Mouse (Mus musculus) neural tube, embryonic 14.5 days (tissue): ENCODE measurements around the gene Il2rb. TPM values are rescaled to one million over a fixed set of nuclear protein-coding genes. Genes with fewer than 3 reads are reported as not detected.

Experiments used
- ATAC-seq: fragments of 200-750 bp; cut with Nextera tagmentation; 2 replicates; pipeline ENCODE4 v1.8.0; 2017; ENCODE audit warnings: low read depth, mild to moderate bottlenecking, moderate TSS enrichment, moderate library complexity
- H3K27ac ChIP-seq: fragments of 300-500 bp; sonication (generic); 2 replicates; pipeline ENCODE4 v1.5.1; 2014; ENCODE audit warnings: low read depth, mild to moderate bottlenecking, control low read depth, low read length, moderate library complexity, mixed read lengths
- H3K27me3 ChIP-seq: fragments of 300-500 bp; sonication (generic); 2 replicates; pipeline ENCODE4 v1.6.1; 2014; ENCODE audit warnings: low read length; ENCODE audit not compliant: control insufficient read depth, insufficient read depth
- H3K36me3 ChIP-seq: fragments of 300-500 bp; sonication (generic); 2 replicates; pipeline ENCODE4 v1.6.1; 2014; ENCODE audit warnings: low read length, mixed read lengths; ENCODE audit not compliant: control insufficient read depth, insufficient read depth
- H3K4me1 ChIP-seq: fragments of 300-500 bp; sonication (generic); 2 replicates; pipeline ENCODE4 v1.6.1; 2014; ENCODE audit warnings: low read length; ENCODE audit not compliant: control insufficient read depth, insufficient read depth
- H3K4me2 ChIP-seq: fragments of 300-500 bp; sonication (generic); 2 replicates; pipeline ENCODE4 v1.6.1; 2014; ENCODE audit warnings: mild to moderate bottlenecking, low read depth, low read length, control low read depth
- H3K4me3 ChIP-seq: fragments of 300-500 bp; sonication (generic); 2 replicates; pipeline ENCODE4 v1.5.1; 2014; ENCODE audit warnings: low read depth, low read length, control low read depth, mixed read lengths
- H3K9ac ChIP-seq: fragments of 300-500 bp; sonication (generic); replicated peaks from 2 replicates; pipeline ENCODE4 v1.6.1; 2014; ENCODE audit warnings: low read depth, mild to moderate bottlenecking, control low read depth, low read length, mixed read lengths
- H3K9me3 ChIP-seq: fragments of 300-500 bp; sonication (generic); 2 replicates; pipeline ENCODE4 v1.6.1; 2016; ENCODE audit warnings: low read length; ENCODE audit not compliant: control insufficient read depth
- WGBS: fragments of 180-500 bp; shearing (Covaris S2); extraction: QIAGEN DNeasy Blood & Tissue Kit; methylation state at CpG from one replicate; pipeline ENCODE4 v1.1.7; 2014; 5-methylcytosine and 5-hydroxymethylcytosine counted together
- polyA plus RNA-seq: library from polyadenylated mRNA; unstranded; fragments of >200 nt; fragmentation: Nextera tagmentation; extraction: Ambion mirVana; gene quantifications from 2 replicates; pipeline ENCODE4 v1.2.1, GENCODE M21; 2014

The Il2rb gene
- 0.11 and 0.24 TPM in 2 replicates for polyA plus RNA-seq

- Histone ChIP-seq H3K4me1 (no peaks in the 10 kb centered on the region), H3K4me2 (no peak within 1 kb of the TSS), H3K27me3 (no peaks in the 10 kb centered on the region), H3K4me3 (no peak within 1 kb of the TSS), H3K9me3 (no peaks in the 10 kb centered on the region), H3K9ac (no peak within 1 kb of the TSS), H3K27ac (no peak within 1 kb of the TSS), H3K36me3 (no peaks in the 10 kb centered on the region)
- no peak for ATAC-seq
- 85% methylated on average over 11 of the region's 11 CpGs for WGBS
These were observed at the start of gene Il2rb for GRCm38 (mm10) chr15:78494968-78495406. Gene Il2rb (minus strand): TSS chr15:78495271.

- Histone ChIP-seq H3K4me1 (peaks cover 10% of the 10 kb centered on the region; the same call in 1 of the 2 replicates), H3K9ac (0 out of 2 replicates have a peak within 1 kb of the TSS, but pooled peaks have one; percentile 26), H3K4me3 (no peak within 1 kb of the TSS), H3K4me2 (peak within 1 kb of the TSS; percentile 18; the same call in 1 of the 2 replicates), H3K27me3 (no peaks in the 10 kb centered on the region; the same call in 1 of the 2 replicates), H3K9me3 (no peaks in the 10 kb centered on the region), H3K36me3 (no peaks in the 10 kb centered on the region), H3K27ac (no peak within 1 kb of the TSS)
- no peak for ATAC-seq
- 8% methylated on average over 14 of the region's 14 CpGs for WGBS
These were observed 49.5 kb upstream of the Il2rb start, which contains the start of gene Sstr3 for GRCm38 (mm10) chr15:78544561-78545001. Gene Sstr3 (minus strand): TSS chr15:78544685.

- ATAC-seq, result no peak
- WGBS, result 71% methylated on average over 15 of the region's 15 CpGs
- Histone ChIP-seq H3K9me3 (no peaks in the 10 kb centered on the region), H3K9ac (no peak overlapping the region), H3K27ac (no peak overlapping the region), H3K4me2 (no peak overlapping the region), H3K27me3 (no peaks in the 10 kb centered on the region; the same call in 1 of the 2 replicates), H3K36me3 (no peaks in the 10 kb centered on the region), H3K4me3 (no peak overlapping the region), H3K4me1 (peaks cover 10% of the 10 kb centered on the region; the same call in 1 of the 2 replicates)
These were observed 49.0 kb upstream of the Il2rb start for GRCm38 (mm10) chr15:78544041-78544440.

- no peak overlapping the region for H3K27ac ChIP-seq
- no peak for ATAC-seq
- H3K27me3 ChIP-seq, result no peaks in the 10 kb centered on the region; the same call in 1 of the 2 replicates
- WGBS, result 59% methylated on average over 7 of the region's 7 CpGs
- peaks cover 10% of the 10 kb centered on the region; the same call in 1 of the 2 replicates for H3K4me1 ChIP-seq
- H3K36me3 ChIP-seq, result no peaks in the 10 kb centered on the region
- no peak overlapping the region for H3K4me3 ChIP-seq
- H3K4me2 ChIP-seq, result no peak overlapping the region
- no peaks in the 10 kb centered on the region for H3K9me3 ChIP-seq
- no peak overlapping the region for H3K9ac ChIP-seq
These were observed 47.8 kb upstream of the Il2rb start for GRCm38 (mm10) chr15:78542767-78543303.

- no peak for ATAC-seq
- no peak overlapping the region for H3K9ac ChIP-seq
- 80% methylated on average over 3 of the region's 3 CpGs for WGBS
- H3K27ac ChIP-seq, result no peak overlapping the region
- H3K27me3 ChIP-seq, result no peaks in the 10 kb centered on the region; the same call in 1 of the 2 replicates
- no peak overlapping the region for H3K4me3 ChIP-seq
- no peaks in the 10 kb centered on the region for H3K36me3 ChIP-seq
- peaks cover 10% of the 10 kb centered on the region; the same call in 1 of the 2 replicates for H3K4me1 ChIP-seq
- no peaks in the 10 kb centered on the region for H3K9me3 ChIP-seq
- H3K4me2 ChIP-seq, result no peak overlapping the region
These were observed 47.2 kb upstream of the Il2rb start for GRCm38 (mm10) chr15:78542098-78542766.

- Histone ChIP-seq H3K36me3 (no peaks in the 10 kb centered on the region), H3K9me3 (no peaks in the 10 kb centered on the region), H3K27ac (no peak overlapping the region), H3K4me2 (no peak overlapping the region), H3K9ac (no peak overlapping the region), H3K4me3 (no peak overlapping the region), H3K27me3 (no peaks in the 10 kb centered on the region; the same call in 1 of the 2 replicates), H3K4me1 (peaks cover 10% of the 10 kb centered on the region; the same call in 1 of the 2 replicates)
- ATAC-seq, result no peak
- 50% methylated on average over 3 of the region's 3 CpGs for WGBS
These were observed 46.5 kb upstream of the Il2rb start for GRCm38 (mm10) chr15:78541606-78542005.

GRCm38 (mm10) chr15:78541036-78541435, 46.0 kb upstream of the Il2rb start:
- H3K27ac ChIP-seq, result no peak overlapping the region
- WGBS, result 70% methylated on average over 3 of the region's 3 CpGs
- no peaks in the 10 kb centered on the region for H3K36me3 ChIP-seq

GRCm38 (mm10) chr15:78535723-78536421, 40.8 kb upstream of the Il2rb start:
- Histone ChIP-seq H3K9ac (no peak overlapping the region), H3K4me2 (no peak overlapping the region), H3K9me3 (no peaks in the 10 kb centered on the region), H3K27me3 (no peaks in the 10 kb centered on the region), H3K4me1 (peaks cover 9% of the 10 kb centered on the region; the same call in 1 of the 2 replicates), H3K27ac (no peak overlapping the region), H3K4me3 (no peak overlapping the region), H3K36me3 (no peaks in the 10 kb centered on the region)
- WGBS, result 55% methylated on average over 10 of the region's 10 CpGs
- no peak for ATAC-seq

More at GRCm38 (mm10) chr15:78541036-78541435, 46.0 kb upstream of the Il2rb start:
- no peak for ATAC-seq
- H3K9ac ChIP-seq, result no peak overlapping the region
- H3K4me3 ChIP-seq, result no peak overlapping the region
- no peaks in the 10 kb centered on the region for H3K9me3 ChIP-seq
- no peak overlapping the region for H3K4me2 ChIP-seq
- H3K4me1 ChIP-seq, result peaks cover 10% of the 10 kb centered on the region; the same call in 1 of the 2 replicates
- no peaks in the 10 kb centered on the region; the same call in 1 of the 2 replicates for H3K27me3 ChIP-seq
